Mouse (Mus musculus): ENCODE data around the gene Serpini1. TPM values are rescaled to one million over a fixed set of nuclear protein-coding genes. Genes with fewer than 3 reads are reported as not detected.
"Not testable (repeated sequence)": the region's sequence is repeated elsewhere in the genome, so short reads cannot be mapped to it uniquely, and the experiment has no call there.

Serpini1 gene
- polyA plus RNA-seq, 1 experiment from 2014 or later = 7.0 TPM

- Histone ChIP-seq H3K4me1 (ENCODE audit: insufficient read depth, low read length) (no peaks in the 10 kb centered on the region), H3K9me3 (ENCODE audit: low read length) (no peaks in the 10 kb centered on the region), H3K27me3 (ENCODE audit: insufficient read depth, low read length) (no peaks in the 10 kb centered on the region), H3K9ac (replicated peaks; ENCODE audit: low read length) (no peak overlapping the region), H3K36me3 (ENCODE audit: insufficient read depth, low read length) (no peaks in the 10 kb centered on the region), H3K4me3 (ENCODE audit: low read length) (no peak overlapping the region), H3K4me2 (replicated peaks; ENCODE audit: low read depth, low read length) (no peak overlapping the region), H3K27ac (ENCODE audit: low read length) (no peak overlapping the region)
- no peak for ATAC-seq (ENCODE audit: low FRiP score, low TSS enrichment)
- 91% methylated on average over 1 of the region's 1 CpGs for WGBS
Observed at GRCm38 (mm10) chr3:75633221-75633620, 75.9 kb downstream of the Serpini1 start.

GRCm38 (mm10) chr3:75633635-75634034, 76.3 kb downstream of the Serpini1 start:
- H3K4me2 ChIP-seq (replicated peaks; ENCODE audit: low read depth, low read length) = no peak overlapping the region
- no peaks in the 10 kb centered on the region for H3K36me3 ChIP-seq (ENCODE audit: insufficient read depth, low read length)
- H3K27ac ChIP-seq (ENCODE audit: low read length) = no peak overlapping the region
- no peak for ATAC-seq (ENCODE audit: low FRiP score, low TSS enrichment)
- H3K9me3 ChIP-seq (ENCODE audit: low read length) = no peaks in the 10 kb centered on the region
- H3K27me3 ChIP-seq (ENCODE audit: insufficient read depth, low read length) = no peaks in the 10 kb centered on the region
- H3K9ac ChIP-seq (replicated peaks; ENCODE audit: low read length) = no peak overlapping the region
- no peaks in the 10 kb centered on the region for H3K4me1 ChIP-seq (ENCODE audit: insufficient read depth, low read length)
- no peak overlapping the region for H3K4me3 ChIP-seq (ENCODE audit: low read length)
- WGBS = 50% methylated on average over 4 of the region's 4 CpGs

GRCm38 (mm10) chr3:75635648-75636047, 78.3 kb downstream of the Serpini1 start:
- no peaks in the 10 kb centered on the region for H3K9me3 ChIP-seq (ENCODE audit: low read length)
- 87% methylated on average over 1 of the region's 1 CpGs for WGBS
- no peaks in the 10 kb centered on the region for H3K36me3 ChIP-seq (ENCODE audit: insufficient read depth, low read length)

GRCm38 (mm10) chr3:75639546-75639945, 82.2 kb downstream of the Serpini1 start:
- Histone ChIP-seq H3K27ac (ENCODE audit: low read length) (no peak overlapping the region), H3K27me3 (ENCODE audit: insufficient read depth, low read length) (no peaks in the 10 kb centered on the region), H3K4me3 (ENCODE audit: low read length) (no peak overlapping the region), H3K9ac (replicated peaks; ENCODE audit: low read length) (no peak overlapping the region), H3K9me3 (ENCODE audit: low read length) (no peaks in the 10 kb centered on the region), H3K4me2 (replicated peaks; ENCODE audit: low read depth, low read length) (no peak overlapping the region), H3K4me1 (ENCODE audit: insufficient read depth, low read length) (no peaks in the 10 kb centered on the region), H3K36me3 (ENCODE audit: insufficient read depth, low read length) (no peaks in the 10 kb centered on the region)
- no peak for ATAC-seq (ENCODE audit: low FRiP score, low TSS enrichment)
- 65% methylated on average over 1 of the region's 1 CpGs for WGBS

More at GRCm38 (mm10) chr3:75635648-75636047, 78.3 kb downstream of the Serpini1 start:
- Histone ChIP-seq H3K27me3 (ENCODE audit: insufficient read depth, low read length) (no peaks in the 10 kb centered on the region), H3K4me1 (ENCODE audit: insufficient read depth, low read length) (no peaks in the 10 kb centered on the region), H3K9ac (replicated peaks; ENCODE audit: low read length) (no peak overlapping the region), H3K4me2 (replicated peaks; ENCODE audit: low read depth, low read length) (no peak overlapping the region), H3K27ac (ENCODE audit: low read length) (no peak overlapping the region), H3K4me3 (ENCODE audit: low read length) (no peak overlapping the region)
- no peak for ATAC-seq (ENCODE audit: low FRiP score, low TSS enrichment)

GRCm38 (mm10) chr3:75647542-75647941, 90.2 kb downstream of the Serpini1 start:
- H3K27me3 ChIP-seq (ENCODE audit: insufficient read depth, low read length) = no peaks in the 10 kb centered on the region
- H3K27ac ChIP-seq (ENCODE audit: low read length) = no peak overlapping the region
- H3K4me2 ChIP-seq (replicated peaks; ENCODE audit: low read depth, low read length) = no peak overlapping the region
- H3K9me3 ChIP-seq (ENCODE audit: low read length) = no peaks in the 10 kb centered on the region
- H3K36me3 ChIP-seq (ENCODE audit: insufficient read depth, low read length) = no peaks in the 10 kb centered on the region
- H3K9ac ChIP-seq (replicated peaks; ENCODE audit: low read length) = no peak overlapping the region
- ATAC-seq (ENCODE audit: low FRiP score, low TSS enrichment) = no peak
- H3K4me1 ChIP-seq (ENCODE audit: insufficient read depth, low read length) = no peaks in the 10 kb centered on the region
- H3K4me3 ChIP-seq (ENCODE audit: low read length) = no peak overlapping the region

GRCm38 (mm10) chr3:75648226-75648625, 90.9 kb downstream of the Serpini1 start:
- H3K27ac ChIP-seq (ENCODE audit: low read length) = no peak overlapping the region
- H3K9ac ChIP-seq (replicated peaks; ENCODE audit: low read length) = no peak overlapping the region
- H3K9me3 ChIP-seq (ENCODE audit: low read length) = no peaks in the 10 kb centered on the region
- no peaks in the 10 kb centered on the region for H3K27me3 ChIP-seq (ENCODE audit: insufficient read depth, low read length)
- no peak for ATAC-seq (ENCODE audit: low FRiP score, low TSS enrichment)
- no peak overlapping the region for H3K4me2 ChIP-seq (replicated peaks; ENCODE audit: low read depth, low read length)
- H3K36me3 ChIP-seq (ENCODE audit: insufficient read depth, low read length) = no peaks in the 10 kb centered on the region
- WGBS = 84% methylated on average over 1 of the region's 1 CpGs
- no peak overlapping the region for H3K4me3 ChIP-seq (ENCODE audit: low read length)
- H3K4me1 ChIP-seq (ENCODE audit: insufficient read depth, low read length) = no peaks in the 10 kb centered on the region

- H3K4me1 ChIP-seq (ENCODE audit: insufficient read depth, low read length); H3K27me3 ChIP-seq (ENCODE audit: insufficient read depth, low read length); H3K27ac ChIP-seq (ENCODE audit: low read length); H3K9me3 ChIP-seq (ENCODE audit: low read length); H3K4me2 ChIP-seq (replicated peaks; ENCODE audit: low read depth, low read length); H3K4me3 ChIP-seq (ENCODE audit: low read length); H3K36me3 ChIP-seq (ENCODE audit: insufficient read depth, low read length); H3K9ac ChIP-seq (replicated peaks; ENCODE audit: low read length); ATAC-seq (ENCODE audit: low FRiP score, low TSS enrichment): not testable (repeated sequence)
- 64% methylated on average over 4 of the region's 4 CpGs for WGBS
Observed at GRCm38 (mm10) chr3:75650416-75651154, 93.2 kb downstream of the Serpini1 start.

GRCm38 (mm10) chr3:75651603-75652115, 94.3 kb downstream of the Serpini1 start:
- Histone ChIP-seq H3K27ac (ENCODE audit: low read length) (no peak overlapping the region), H3K9me3 (ENCODE audit: low read length) (no peaks in the 10 kb centered on the region), H3K36me3 (ENCODE audit: insufficient read depth, low read length) (no peaks in the 10 kb centered on the region), H3K4me3 (ENCODE audit: low read length) (no peak overlapping the region), H3K4me2 (replicated peaks; ENCODE audit: low read depth, low read length) (no peak overlapping the region), H3K4me1 (ENCODE audit: insufficient read depth, low read length) (no peaks in the 10 kb centered on the region), H3K9ac (replicated peaks; ENCODE audit: low read length) (no peak overlapping the region), H3K27me3 (ENCODE audit: insufficient read depth, low read length) (no peaks in the 10 kb centered on the region)
- 72% methylated on average over 2 of the region's 2 CpGs for WGBS
- no peak for ATAC-seq (ENCODE audit: low FRiP score, low TSS enrichment)

- not testable (repeated sequence) for H3K36me3 ChIP-seq (ENCODE audit: insufficient read depth, low read length); H3K27ac ChIP-seq (ENCODE audit: low read length); H3K4me1 ChIP-seq (ENCODE audit: insufficient read depth, low read length); ATAC-seq (ENCODE audit: low FRiP score, low TSS enrichment); H3K27me3 ChIP-seq (ENCODE audit: insufficient read depth, low read length); H3K9me3 ChIP-seq (ENCODE audit: low read length); H3K4me2 ChIP-seq (replicated peaks; ENCODE audit: low read depth, low read length); H3K4me3 ChIP-seq (ENCODE audit: low read length); H3K9ac ChIP-seq (replicated peaks; ENCODE audit: low read length)
- WGBS = 76% methylated on average over 4 of the region's 4 CpGs
Observed at GRCm38 (mm10) chr3:75653901-75654300, 96.6 kb downstream of the Serpini1 start.

- Histone ChIP-seq H3K27ac (ENCODE audit: low read length) (no peak overlapping the region), H3K4me1 (ENCODE audit: insufficient read depth, low read length) (no peaks in the 10 kb centered on the region), H3K4me2 (replicated peaks; ENCODE audit: low read depth, low read length) (no peak overlapping the region), H3K27me3 (ENCODE audit: insufficient read depth, low read length) (no peaks in the 10 kb centered on the region), H3K9me3 (ENCODE audit: low read length) (no peaks in the 10 kb centered on the region), H3K9ac (replicated peaks; ENCODE audit: low read length) (no peak overlapping the region), H3K4me3 (ENCODE audit: low read length) (no peak overlapping the region), H3K36me3 (ENCODE audit: insufficient read depth, low read length) (no peaks in the 10 kb centered on the region)
- 80% methylated on average over 6 of the region's 6 CpGs for WGBS
- no peak for ATAC-seq (ENCODE audit: low FRiP score, low TSS enrichment)
Observed at GRCm38 (mm10) chr3:75655578-75656344, 98.4 kb downstream of the Serpini1 start.
